ENCODE assay signal across 17 mouse cellular contexts in the genomic region with DNA sequence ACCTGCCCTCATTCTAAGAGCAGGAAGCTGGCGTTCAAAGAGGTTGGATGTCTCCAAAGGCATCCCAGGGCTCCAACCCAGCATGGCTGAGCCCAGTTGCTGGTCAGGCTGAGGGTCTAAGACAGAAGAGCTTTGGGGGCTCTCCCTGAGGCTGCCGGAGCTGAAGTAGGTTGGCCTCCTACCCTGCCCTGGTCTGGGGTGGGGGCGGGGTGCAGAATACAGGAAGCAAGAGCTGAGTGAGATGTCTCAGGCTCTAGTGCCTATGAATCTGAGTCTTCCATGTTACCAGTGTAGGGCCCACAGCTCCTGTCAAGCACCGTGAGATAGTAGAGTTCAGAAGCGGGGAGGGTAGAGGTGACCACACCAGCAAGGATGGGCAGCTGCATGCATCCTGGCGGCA. TPM values are rescaled to one million over a fixed set of nuclear protein-coding genes. Genes with fewer than 3 reads are reported as not detected.
DNase-seq lines count a peak whose midpoint lies in the region; ATAC-seq and TF ChIP-seq lines count a peak whose summit lies in the region.
"Had no signal": no experiment of that assay in that cellular context is flagged by ENCODE, and none has a peak within 500 bp of the region (broad histone marks: within the 10 kb centered on the region; RNA-seq: fewer than 3 reads in every experiment).

No protein-coding gene starts in this region.

- H3K27ac ChIP-seq in heart, embryonic 15.5 days: 0 out of 2 replicates have a peak overlapping the region, but pooled peaks have one; percentile 66
- peak overlapping the region; percentile 69; the same call in 1 of the 2 replicates for H3K27ac ChIP-seq in midbrain, embryonic 14.5 days (replicated peaks; ENCODE audit: low read depth, low read length)
- no peak overlapping the region for H3K27ac ChIP-seq in midbrain, postnatal 0 days (ENCODE audit: low read depth, low read length)
- peak overlapping the region; percentile 49 for H3K27ac ChIP-seq in forebrain, embryonic 16.5 days (ENCODE audit: low read length)
- H3K27ac ChIP-seq: liver, embryonic 14.5 days had no signal

- 72% methylated on average over 6 of the region's 6 CpGs for WGBS in heart, embryonic 15.5 days
- 94% methylated on average over 6 of the region's 6 CpGs for WGBS in midbrain, embryonic 14.5 days
- 93% methylated on average over 6 of the region's 6 CpGs for WGBS in midbrain, postnatal 0 days
- 94% methylated on average over 6 of the region's 6 CpGs for WGBS in forebrain, embryonic 16.5 days

- H3K4me1 ChIP-seq in heart, embryonic 15.5 days (replicated peaks): peaks cover 36% of the 10 kb centered on the region
- H3K4me1 ChIP-seq in midbrain, embryonic 14.5 days (ENCODE audit: control insufficient read depth, insufficient read depth, low read length): peaks cover 26% of the 10 kb centered on the region
- H3K4me1 ChIP-seq in midbrain, postnatal 0 days (ENCODE audit: insufficient read depth, low read length): peaks cover 5% of the 10 kb centered on the region; the same call in 1 of the 2 replicates
- H3K4me1 ChIP-seq in forebrain, embryonic 16.5 days (replicated peaks; ENCODE audit: control insufficient read depth, insufficient read depth, low read length): peaks cover 22% of the 10 kb centered on the region

- no peaks in the 10 kb centered on the region for H3K36me3 ChIP-seq in heart, embryonic 15.5 days
- H3K36me3 ChIP-seq in midbrain, embryonic 14.5 days (ENCODE audit: control insufficient read depth, insufficient read depth, low read length): no peaks in the 10 kb centered on the region; the same call in 1 of the 2 replicates
- H3K36me3 ChIP-seq in midbrain, postnatal 0 days (ENCODE audit: insufficient read depth, low read length): no peaks in the 10 kb centered on the region
- H3K36me3 ChIP-seq in forebrain, embryonic 16.5 days (ENCODE audit: control insufficient read depth, insufficient read depth): no peaks in the 10 kb centered on the region

- TF ChIP-seq CTCF in midbrain, postnatal 0 days (IDR thresholded peaks at IDR 0.05): no peak

- H3K27me3 ChIP-seq in heart, embryonic 15.5 days: no peaks in the 10 kb centered on the region
- no peaks in the 10 kb centered on the region for H3K27me3 ChIP-seq in midbrain, embryonic 14.5 days (ENCODE audit: control insufficient read depth, insufficient read depth, low read length)
- no peaks in the 10 kb centered on the region for H3K27me3 ChIP-seq in midbrain, postnatal 0 days (ENCODE audit: insufficient read depth, low read length)
- no peaks in the 10 kb centered on the region for H3K27me3 ChIP-seq in forebrain, embryonic 16.5 days (replicated peaks; ENCODE audit: control insufficient read depth, insufficient read depth, low read length)

- H3K9me3 ChIP-seq in heart, embryonic 15.5 days (replicated peaks): no peaks in the 10 kb centered on the region
- H3K9me3 ChIP-seq in midbrain, embryonic 14.5 days (ENCODE audit: control insufficient read depth, low read length): no peaks in the 10 kb centered on the region
- H3K9me3 ChIP-seq in midbrain, postnatal 0 days (ENCODE audit: low read length): no peaks in the 10 kb centered on the region
- no peaks in the 10 kb centered on the region for H3K9me3 ChIP-seq in forebrain, embryonic 16.5 days (ENCODE audit: control insufficient read depth, low read length)
- H3K9me3 ChIP-seq: megakaryocyte, embryonic 14.5 days had no signal

- ATAC-seq in heart, embryonic 15.5 days (replicated peaks; ENCODE audit: insufficient number of reproducible peaks, insufficient read depth, low FRiP score, low read depth): no peak
- ATAC-seq in midbrain, embryonic 14.5 days (ENCODE audit: low FRiP score, low TSS enrichment): no peak
- no peak for ATAC-seq in midbrain, postnatal 0 days (ENCODE audit: low FRiP score)
- ATAC-seq in forebrain, embryonic 16.5 days: 0 out of 2 replicates have a peak, but pooled peaks have one; percentile 1

- no peak overlapping the region for H3K9ac ChIP-seq in heart, embryonic 15.5 days
- no peak overlapping the region for H3K9ac ChIP-seq in midbrain, embryonic 14.5 days (replicated peaks; ENCODE audit: low read length)
- no peak overlapping the region for H3K9ac ChIP-seq in midbrain, postnatal 0 days (replicated peaks; ENCODE audit: low read length, poor library complexity, severe bottlenecking)
- peak overlapping the region; percentile 46; the same call in 1 of the 2 replicates for H3K9ac ChIP-seq in forebrain, embryonic 16.5 days (replicated peaks; ENCODE audit: low read depth, low read length)
- H3K9ac ChIP-seq: liver, embryonic 14.5 days had no signal

- no peak for DNase-seq in heart, adult 18-20 months
- no peak for DNase-seq in midbrain, embryonic 14.5 days
- no peak for DNase-seq in midbrain, postnatal 0 days (ENCODE audit: low spot score)
- DNase-seq in cerebellum, postnatal 10 days: no peak
- DNase-seq in c-Kit-positive CD71-positive TER-119-positive erythroid progenitor cells, embryonic 14.5 days (ENCODE audit: low spot score): no peak
- no peak for DNase-seq in kidney, postnatal 25 days
- DNase-seq: adrenal gland, adult 8-10 months; cerebellum, adult 8-10 months; kidney, adult 18-20 months; kidney, postnatal 4 days; thymus, adult 18-20 months had no signal

- no peak overlapping the region for H3K4me2 ChIP-seq in heart, embryonic 15.5 days
- H3K4me2 ChIP-seq in midbrain, embryonic 14.5 days (ENCODE audit: low read length): no peak overlapping the region
- no peak overlapping the region for H3K4me2 ChIP-seq in midbrain, postnatal 0 days (ENCODE audit: low read depth, low read length, poor library complexity, severe bottlenecking)
- H3K4me2 ChIP-seq in forebrain, embryonic 16.5 days (ENCODE audit: low read length): no peak overlapping the region

- no peak overlapping the region for H3K4me3 ChIP-seq in heart, embryonic 15.5 days
- H3K4me3 ChIP-seq in midbrain, embryonic 14.5 days (replicated peaks; ENCODE audit: low read depth, low read length): no peak overlapping the region
- H3K4me3 ChIP-seq in midbrain, postnatal 0 days (ENCODE audit: low read depth, low read length): no peak overlapping the region
- no peak overlapping the region for H3K4me3 ChIP-seq in forebrain, embryonic 16.5 days (replicated peaks; ENCODE audit: low read length)
- H3K4me3 ChIP-seq: megakaryocyte, embryonic 14.5 days had no signal

RNA-seq across cellular contexts. Expression of a gene that starts 32.9 kb away (rescaled TPM):
- polyA plus RNA-seq in heart, embryonic 15.5 days (2015; fragmentation: Nextera tagmentation; extraction: Ambion mirVana): 0.63 and 0.73 TPM in 2 replicates
- total RNA-seq in heart, adult 18-20 months (2021): not detected
- polyA plus RNA-seq in midbrain, embryonic 14.5 days (2014; fragmentation: Nextera tagmentation; extraction: Ambion mirVana): 10.7 and 11.6 TPM in 2 replicates
- 1.4 and 3.9 TPM in 2 replicates for total RNA-seq in midbrain, postnatal 0 days (2014; rRNA removed)
- polyA plus RNA-seq in midbrain, postnatal 0 days (2015; fragmentation: Nextera tagmentation; extraction: Ambion mirVana): 2.1 and 2.4 TPM in 2 replicates
- polyA plus RNA-seq in forebrain, embryonic 16.5 days (2015; fragmentation: Nextera tagmentation; extraction: Ambion mirVana): 3.8 and 4.0 TPM in 2 replicates
- total RNA-seq: hematopoietic stem cell, adult 5-6 weeks had no signal
- polyA plus RNA-seq: C2C12 had no signal

RNA-seq across cellular contexts. Expression of a gene that starts 50.7 kb away (rescaled TPM):
- 437 and 490 TPM in 2 replicates for polyA plus RNA-seq in heart, embryonic 15.5 days (2015; fragmentation: Nextera tagmentation; extraction: Ambion mirVana)
- total RNA-seq in heart, adult 18-20 months (2021): 100 to 1,000 TPM; 359 to 372 TPM
- polyA plus RNA-seq in midbrain, embryonic 14.5 days (2014; fragmentation: Nextera tagmentation; extraction: Ambion mirVana): 488 and 521 TPM in 2 replicates
- total RNA-seq in midbrain, postnatal 0 days (2014; rRNA removed): 440 and 661 TPM in 2 replicates
- 440 and 453 TPM in 2 replicates for polyA plus RNA-seq in midbrain, postnatal 0 days (2015; fragmentation: Nextera tagmentation; extraction: Ambion mirVana)
- 503 and 525 TPM in 2 replicates for polyA plus RNA-seq in forebrain, embryonic 16.5 days (2015; fragmentation: Nextera tagmentation; extraction: Ambion mirVana)

RNA-seq across cellular contexts. Expression of a gene that starts 51.6 kb away (rescaled TPM):
- 20.8 and 26.1 TPM in 2 replicates for polyA plus RNA-seq in heart, embryonic 15.5 days (2015; fragmentation: Nextera tagmentation; extraction: Ambion mirVana)
- total RNA-seq in heart, adult 18-20 months (2021): 10 to 100 TPM; 21.9 to 27.0 TPM
- 38.9 and 40.0 TPM in 2 replicates for polyA plus RNA-seq in midbrain, embryonic 14.5 days (2014; fragmentation: Nextera tagmentation; extraction: Ambion mirVana)
- 41.0 and 44.6 TPM in 2 replicates for total RNA-seq in midbrain, postnatal 0 days (2014; rRNA removed)
- polyA plus RNA-seq in midbrain, postnatal 0 days (2015; fragmentation: Nextera tagmentation; extraction: Ambion mirVana): 25.9 and 26.0 TPM in 2 replicates
- 45.2 and 48.0 TPM in 2 replicates for polyA plus RNA-seq in forebrain, embryonic 16.5 days (2015; fragmentation: Nextera tagmentation; extraction: Ambion mirVana)
